Mouse (Mus musculus) lung, embryonic 15.5 days (tissue): Measurements from ENCODE around the gene Slmap. TPM values are rescaled to one million over a fixed set of nuclear protein-coding genes. Genes with fewer than 3 reads are reported as not detected.
"Not testable (repeated sequence)": the region's sequence is repeated elsewhere in the genome, so short reads cannot be mapped to it uniquely, and the experiment has no call there.

Experiments
- ATAC-seq: fragments of 200-750 bp; cut with Nextera tagmentation; 2 replicates; pipeline ENCODE4 v1.8.0; 2017; ENCODE audit warnings: moderate number of reproducible peaks, borderline replicate concordance; ENCODE audit not compliant: low FRiP score, low TSS enrichment; ENCODE audit errors: extremely low read depth
- H3K27ac ChIP-seq: fragments of 300-500 bp; sonication (generic); 2 replicates; pipeline ENCODE4 v1.5.1; 2015; ENCODE audit warnings: moderate library complexity, mild to moderate bottlenecking, inconsistent platforms
- H3K27me3 ChIP-seq: fragments of 300-500 bp; sonication (generic); 2 replicates; pipeline ENCODE4 v1.6.1; 2015; ENCODE audit warnings: inconsistent platforms
- H3K36me3 ChIP-seq: fragments of 300-500 bp; sonication (generic); 2 replicates; pipeline ENCODE4 v1.6.1; 2015; ENCODE audit warnings: inconsistent platforms
- H3K4me1 ChIP-seq: fragments of 300-500 bp; sonication (generic); 2 replicates; pipeline ENCODE4 v1.6.1; 2015; ENCODE audit warnings: inconsistent platforms
- H3K4me2 ChIP-seq: fragments of 300-500 bp; sonication (generic); 2 replicates; pipeline ENCODE4 v1.6.1; 2015; ENCODE audit warnings: inconsistent platforms, mild to moderate bottlenecking, moderate library complexity
- H3K4me3 ChIP-seq: fragments of 300-500 bp; sonication (generic); 2 replicates; pipeline ENCODE4 v1.5.1; 2015; ENCODE audit warnings: mild to moderate bottlenecking, inconsistent platforms
- H3K9ac ChIP-seq: fragments of 300-500 bp; sonication (generic); 2 replicates; pipeline ENCODE4 v1.6.1; 2015; ENCODE audit warnings: inconsistent platforms
- H3K9me3 ChIP-seq: fragments of 300-500 bp; sonication (generic); 2 replicates; pipeline ENCODE4 v1.6.1; 2016; ENCODE audit warnings: inconsistent platforms
- WGBS: fragments of 180-500 bp; shearing (Covaris S2); methylation state at CpG from one replicate; pipeline ENCODE4 v1.1.7; 2015; 5-methylcytosine and 5-hydroxymethylcytosine counted together
- polyA plus RNA-seq: library from polyadenylated mRNA; unstranded; fragments of >200 nt; fragmentation: Nextera tagmentation; extraction: Ambion mirVana; gene quantifications from 2 replicates; pipeline ENCODE4 v1.2.1, GENCODE M21; 2015

Gene Slmap
- polyA plus RNA-seq, result 25.5 and 26.4 TPM in 2 replicates

- ATAC-seq, result peak; percentile 94
Observed at GRCm38 (mm10) chr14:26534757-26535479, at the start of gene Slmap. Slmap (minus strand) TSS chr14:26534931.

GRCm38 (mm10) chr14:26583645-26584044 lies 48.9 kb upstream of the Slmap start:
- Histone ChIP-seq H3K27ac (no peak overlapping the region), H3K9ac (no peak overlapping the region), H3K9me3 (no peaks in the 10 kb centered on the region), H3K4me2 (no peak overlapping the region), H3K4me1 (peaks cover 22% of the 10 kb centered on the region), H3K4me3 (no peak overlapping the region), H3K27me3 (no peaks in the 10 kb centered on the region), H3K36me3 (0 out of 2 replicates have a peak, but pooled peaks cover 2% of the 10 kb centered on the region)
- no peak for ATAC-seq
- WGBS, result 84% methylated on average over 3 of the region's 3 CpGs

More at GRCm38 (mm10) chr14:26534757-26535479, at the start of gene Slmap:
- Histone ChIP-seq H3K4me2 (peak within 1 kb of the TSS; percentile 88), H3K4me1 (peaks cover 27% of the 10 kb centered on the region), H3K27me3 (no peaks in the 10 kb centered on the region), H3K27ac (peak within 1 kb of the TSS; percentile 59), H3K4me3 (peak within 1 kb of the TSS; percentile 76), H3K36me3 (no peaks in the 10 kb centered on the region), H3K9ac (peak within 1 kb of the TSS; percentile 96), H3K9me3 (no peaks in the 10 kb centered on the region)
- 12% methylated on average over 33 of the region's 33 CpGs for WGBS

- 0 out of 2 replicates have a peak, but pooled peaks cover 2% of the 10 kb centered on the region for H3K36me3 ChIP-seq
- under 1% methylated on average over 79 of the region's 79 CpGs for WGBS
- H3K4me1 ChIP-seq, result peaks cover 9% of the 10 kb centered on the region
- H3K4me3 ChIP-seq, result peak overlapping the region; percentile 92
- H3K9ac ChIP-seq, result peak overlapping the region; percentile 99
- no peaks in the 10 kb centered on the region for H3K9me3 ChIP-seq
- peak overlapping the region; percentile 98 for H3K27ac ChIP-seq
- peak; percentile 96 for ATAC-seq
- H3K4me2 ChIP-seq, result peak overlapping the region; percentile 64
- no peaks in the 10 kb centered on the region for H3K27me3 ChIP-seq
Observed at GRCm38 (mm10) chr14:26579346-26580343, 44.9 kb upstream of the Slmap start.

- no peak for ATAC-seq
- Histone ChIP-seq H3K27me3 (no peaks in the 10 kb centered on the region), H3K4me2 (peak overlapping the region; percentile 64), H3K4me3 (no peak overlapping the region; the same call in 1 of the 2 replicates), H3K9ac (peak overlapping the region; percentile 99; the same call in 1 of the 2 replicates), H3K4me1 (peaks cover 9% of the 10 kb centered on the region), H3K27ac (no peak overlapping the region), H3K36me3 (0 out of 2 replicates have a peak, but pooled peaks cover under 1% of the 10 kb centered on the region), H3K9me3 (no peaks in the 10 kb centered on the region)
- 49% methylated on average over 6 of the region's 6 CpGs for WGBS
Observed at GRCm38 (mm10) chr14:26578791-26579191, 44.1 kb upstream of the Slmap start.

- ATAC-seq, result no peak
- 69% methylated on average over 3 of the region's 3 CpGs for WGBS
- Histone ChIP-seq H3K9ac (no peak overlapping the region), H3K27ac (no peak overlapping the region), H3K4me3 (no peak overlapping the region), H3K9me3 (no peaks in the 10 kb centered on the region), H3K4me2 (no peak overlapping the region), H3K36me3 (no peaks in the 10 kb centered on the region), H3K27me3 (no peaks in the 10 kb centered on the region), H3K4me1 (peaks cover 8% of the 10 kb centered on the region)
Observed at GRCm38 (mm10) chr14:26576255-26576780, 41.6 kb upstream of the Slmap start.

GRCm38 (mm10) chr14:26573556-26573955 lies 38.8 kb upstream of the Slmap start, which contains the start of gene Dennd6a:
Dennd6a (plus strand) TSS chr14:26573856.
- not testable (repeated sequence) for H3K4me3 ChIP-seq, H3K9me3 ChIP-seq, ATAC-seq, H3K9ac ChIP-seq, H3K27me3 ChIP-seq, H3K27ac ChIP-seq, H3K4me1 ChIP-seq, H3K4me2 ChIP-seq, H3K36me3 ChIP-seq
- WGBS, result 84% methylated on average over 5 of the region's 5 CpGs

GRCm38 (mm10) chr14:26571951-26572675 lies 37.4 kb upstream of the Slmap start:
- no peak overlapping the region for H3K4me2 ChIP-seq
- WGBS, result 42% methylated on average over 4 of the region's 4 CpGs
- H3K4me1 ChIP-seq, result no peaks in the 10 kb centered on the region
- no peaks in the 10 kb centered on the region for H3K27me3 ChIP-seq
- ATAC-seq, result no peak
- H3K9ac ChIP-seq, result no peak overlapping the region
- H3K4me3 ChIP-seq, result no peak overlapping the region
- H3K27ac ChIP-seq, result no peak overlapping the region
- H3K9me3 ChIP-seq, result no peaks in the 10 kb centered on the region
- no peaks in the 10 kb centered on the region for H3K36me3 ChIP-seq

- Histone ChIP-seq H3K9ac (no peak overlapping the region), H3K27me3 (no peaks in the 10 kb centered on the region), H3K9me3 (no peaks in the 10 kb centered on the region), H3K4me2 (no peak overlapping the region), H3K36me3 (no peaks in the 10 kb centered on the region), H3K4me3 (no peak overlapping the region), H3K4me1 (no peaks in the 10 kb centered on the region), H3K27ac (no peak overlapping the region)
- ATAC-seq, result no peak
- 81% methylated on average over 4 of the region's 4 CpGs for WGBS
Observed at GRCm38 (mm10) chr14:26569880-26570279, 35.1 kb upstream of the Slmap start.

- Histone ChIP-seq H3K9ac (no peak overlapping the region), H3K27ac (no peak overlapping the region), H3K36me3 (no peaks in the 10 kb centered on the region), H3K9me3 (no peaks in the 10 kb centered on the region), H3K27me3 (no peaks in the 10 kb centered on the region), H3K4me1 (0 out of 2 replicates have a peak, but pooled peaks cover 7% of the 10 kb centered on the region), H3K4me3 (no peak overlapping the region), H3K4me2 (no peak overlapping the region)
- 84% methylated on average over 2 of the region's 2 CpGs for WGBS
- no peak for ATAC-seq
Observed at GRCm38 (mm10) chr14:26562247-26562646, 27.5 kb upstream of the Slmap start.

- 82% methylated on average over 7 of the region's 7 CpGs for WGBS
- no peak overlapping the region for H3K4me3 ChIP-seq
- H3K9me3 ChIP-seq, result no peaks in the 10 kb centered on the region
- no peaks in the 10 kb centered on the region for H3K36me3 ChIP-seq
- ATAC-seq, result no peak
- H3K27me3 ChIP-seq, result no peaks in the 10 kb centered on the region
- no peak overlapping the region for H3K4me2 ChIP-seq
- 0 out of 2 replicates have a peak, but pooled peaks cover 7% of the 10 kb centered on the region for H3K4me1 ChIP-seq
- no peak overlapping the region for H3K9ac ChIP-seq
- no peak overlapping the region for H3K27ac ChIP-seq
Observed at GRCm38 (mm10) chr14:26558536-26558935, 23.8 kb upstream of the Slmap start.

- H3K4me1 ChIP-seq, result 0 out of 2 replicates have a peak, but pooled peaks cover 7% of the 10 kb centered on the region
- whole genome bisulfite sequencing, result 10% methylated on average over 1 of the region's 1 CpGs
- no peak overlapping the region for H3K27ac ChIP-seq
- no peaks in the 10 kb centered on the region for H3K27me3 ChIP-seq
- H3K4me3 ChIP-seq, result no peak overlapping the region
- no peak for ATAC-seq
- no peaks in the 10 kb centered on the region for H3K9me3 ChIP-seq
- H3K9ac ChIP-seq, result no peak overlapping the region
- no peaks in the 10 kb centered on the region for H3K36me3 ChIP-seq
- H3K4me2 ChIP-seq, result no peak overlapping the region
Observed at GRCm38 (mm10) chr14:26557581-26557980, 22.9 kb upstream of the Slmap start.
